Mouse (Mus musculus): ENCODE data around the gene Dhx34.
A peak's percentile ranks its signal among the peaks of the same experiment; 100 is the strongest.

The Dhx34 gene

DNA sequence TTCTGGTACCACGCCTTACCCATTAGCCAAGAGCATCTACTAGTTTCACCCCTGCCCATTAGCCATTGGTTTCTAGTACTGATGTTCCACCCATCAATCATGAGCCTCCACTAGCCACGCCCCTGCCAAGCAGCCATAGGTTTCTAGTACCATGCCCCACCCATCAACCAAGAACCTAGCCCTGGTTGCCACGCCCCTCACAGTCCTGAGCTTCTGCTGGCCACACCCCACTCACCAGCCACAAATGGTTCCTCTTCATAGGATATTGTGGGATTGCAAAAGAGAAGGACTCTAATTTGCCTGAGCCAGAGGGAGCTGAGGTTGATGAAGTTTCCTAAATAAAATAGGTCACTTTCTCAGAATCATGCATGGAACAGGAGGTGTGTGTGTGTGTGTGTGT lies 61.1 kb downstream of the Dhx34 start:
- peak; percentile 61 for DNase-seq

DNA sequence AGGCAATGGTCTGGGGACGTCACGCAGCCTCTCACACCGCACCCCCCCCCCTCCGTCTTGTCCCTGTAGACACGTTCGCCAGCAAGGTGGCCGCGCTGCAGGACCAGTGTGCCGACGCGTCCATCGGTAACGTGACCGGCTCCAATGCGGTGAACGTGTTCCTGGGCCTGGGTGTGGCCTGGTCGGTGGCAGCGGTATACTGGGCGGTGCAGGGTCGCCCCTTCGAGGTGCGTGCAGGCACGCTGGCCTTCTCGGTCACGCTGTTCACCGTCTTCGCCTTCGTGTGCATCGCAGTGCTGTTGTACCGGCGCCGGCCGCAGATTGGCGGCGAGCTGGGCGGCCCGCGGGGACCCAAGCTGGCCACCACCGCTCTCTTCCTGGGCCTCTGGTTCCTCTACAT lies 63.1 kb downstream of the Dhx34 start:
- no peak for DNase-seq

DNA sequence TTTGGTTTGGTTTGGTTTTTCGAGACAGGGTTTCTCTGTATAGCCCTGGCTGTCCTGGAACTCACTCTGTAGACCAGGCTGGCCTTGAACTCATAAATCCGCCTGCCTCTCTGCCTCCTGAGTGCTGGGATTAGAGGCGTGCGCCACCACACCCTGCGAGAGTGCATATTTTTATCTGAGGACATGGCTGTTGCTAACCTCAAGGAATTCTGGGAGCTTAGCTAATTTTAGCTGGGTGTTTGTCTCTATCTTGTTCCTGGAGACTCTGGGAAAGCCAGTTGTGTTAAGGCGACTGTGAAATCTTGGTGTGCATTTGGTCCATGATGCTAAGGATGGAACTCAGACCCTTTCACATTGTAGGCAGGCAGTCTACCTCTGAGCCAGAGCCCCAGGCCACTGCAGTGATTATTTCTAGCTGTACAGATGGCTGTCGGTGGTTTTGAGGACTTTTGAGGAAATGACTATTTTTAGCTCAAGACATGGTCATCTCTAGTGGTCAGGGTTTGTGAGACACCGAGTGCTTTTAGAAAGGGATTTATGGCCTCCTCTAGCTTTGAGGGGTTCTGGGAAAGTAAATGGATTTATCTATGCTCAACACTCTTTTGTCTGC lies 65.6 kb downstream of the Dhx34 start:
- DNase-seq, result no peak

DNA sequence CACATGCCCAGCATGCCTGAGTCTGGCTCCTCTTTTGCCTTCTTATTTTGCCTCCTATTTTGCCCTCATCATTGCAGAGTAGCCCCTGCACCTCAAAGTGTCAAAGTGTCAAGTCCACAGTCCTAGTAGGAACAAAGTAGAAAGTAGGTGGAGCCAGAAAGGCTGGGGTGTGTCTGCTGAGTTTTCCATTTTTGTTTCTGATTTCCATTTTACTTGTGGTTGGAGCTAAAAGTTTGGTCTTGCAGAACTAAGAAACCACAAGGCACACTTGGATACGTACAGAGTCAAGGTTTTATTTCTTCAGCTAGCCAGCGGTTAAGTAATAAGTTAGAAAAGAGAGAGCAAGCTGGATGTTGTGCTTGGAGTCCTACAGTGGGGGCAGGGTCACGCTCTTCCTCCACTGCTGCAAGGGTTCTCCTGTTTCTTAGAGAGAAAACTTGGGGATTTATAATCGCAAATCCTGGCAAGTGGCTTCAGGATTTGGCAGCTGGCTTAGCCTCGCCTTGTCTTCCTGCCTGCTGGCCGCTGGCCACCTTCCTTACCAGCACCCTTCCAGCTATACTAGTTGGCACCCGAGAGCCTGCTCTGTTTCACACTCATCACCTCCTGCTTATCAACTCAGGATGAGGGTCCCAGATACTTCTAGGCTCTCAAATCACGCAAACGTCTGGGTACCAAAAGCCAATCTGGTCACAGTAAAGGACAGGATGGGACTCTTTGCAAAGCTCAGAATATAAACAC lies 66.5 kb downstream of the Dhx34 start:
- no peak for DNase-seq

GRCm38 (mm10) chr7:16153522-16153921 lies 68.3 kb downstream of the Dhx34 start:
- DNase-seq, result no peak

GRCm38 (mm10) chr7:16150191-16151145 lies 71.4 kb downstream of the Dhx34 start:
- no peak for DNase-seq

DNA sequence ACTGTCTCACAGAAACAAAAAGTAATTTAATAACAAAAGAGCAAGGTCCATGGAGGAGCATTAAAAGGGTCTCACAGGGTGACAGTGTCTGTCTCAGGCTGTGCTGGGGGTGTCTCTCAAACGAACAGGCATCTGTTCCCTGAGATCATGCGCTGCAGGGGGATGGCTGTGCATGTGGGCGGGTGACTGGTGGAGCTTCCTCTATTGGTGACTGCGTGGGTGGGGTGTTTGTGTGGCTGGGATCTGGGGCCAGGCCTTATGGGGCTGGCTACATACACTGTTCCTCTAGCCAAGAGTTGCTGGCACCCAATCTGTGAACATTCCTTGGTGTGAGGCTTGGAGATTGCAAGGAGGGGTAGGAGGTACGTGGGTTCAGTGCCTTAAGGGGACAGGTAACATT lies 72.6 kb downstream of the Dhx34 start:
- peak; percentile 78 for DNase-seq

DNA sequence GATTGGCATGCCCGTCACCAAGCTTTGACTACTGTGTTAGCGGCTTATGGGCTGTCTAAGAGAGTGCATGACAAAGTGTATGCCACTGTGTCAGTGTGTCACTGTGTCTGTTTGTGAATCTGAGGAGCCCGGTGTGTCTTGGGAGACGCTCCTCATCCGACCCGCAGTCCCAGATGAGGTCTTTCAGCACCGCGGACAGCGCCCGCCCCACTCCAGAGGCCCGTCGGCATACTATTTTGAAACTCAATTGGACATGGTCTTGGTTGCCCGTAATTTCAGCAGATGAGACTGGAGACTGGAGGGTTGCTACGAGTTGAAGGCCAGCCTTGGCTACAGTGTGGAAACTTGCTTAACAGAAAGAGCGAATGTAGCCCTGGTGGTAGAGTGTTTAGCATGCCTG lies 74.2 kb downstream of the Dhx34 start:
- no peak for DNase-seq

Data from right cerebral cortex, postnatal 14 days (tissue).